In the genomic region with DNA sequence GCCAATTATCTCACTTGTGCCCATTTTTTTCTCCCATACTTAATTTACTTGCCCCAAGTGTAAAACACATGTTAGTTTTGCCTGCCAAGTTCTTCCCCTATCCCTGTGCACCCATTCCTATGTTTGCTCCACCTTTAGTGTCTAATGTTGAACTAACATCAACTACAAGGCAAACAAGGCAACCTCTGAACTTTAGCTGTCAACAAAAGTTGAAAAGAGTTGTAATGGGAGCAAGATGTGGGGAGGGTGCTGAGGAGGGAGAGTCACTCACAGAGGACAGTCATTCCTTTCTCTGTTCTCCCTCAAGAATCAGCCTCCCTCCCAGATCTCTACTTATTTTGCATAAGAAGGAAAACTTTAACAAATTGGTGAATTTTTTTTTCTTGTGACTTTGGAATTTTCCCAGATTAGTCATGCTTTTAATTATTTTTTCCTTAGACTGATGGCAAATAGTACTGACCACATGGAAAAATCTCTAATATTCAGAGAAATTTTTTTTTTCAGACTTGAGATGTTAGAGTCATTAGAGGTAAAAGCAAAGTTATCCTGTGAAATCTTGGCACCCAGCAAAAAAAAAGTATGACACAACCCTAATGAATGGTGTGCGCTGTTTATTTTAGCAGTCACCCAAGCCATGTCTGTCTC, we compare ENCODE assay signal across 25 mouse cellular contexts.
DNase-seq lines count a peak whose midpoint lies in the region; ATAC-seq and TF ChIP-seq lines count a peak whose summit lies in the region.
"Had no signal": no experiment of that assay in that cellular context is flagged by ENCODE, and none has a peak within 500 bp of the region (broad histone marks: within the 10 kb centered on the region; RNA-seq: fewer than 3 reads in every experiment).

No protein-coding gene starts in this region.

- WGBS in limb, embryonic 11.5 days = 91% methylated on average over 1 of the region's 1 CpGs
- WGBS in limb, embryonic 10.5 days = 96% methylated on average over 1 of the region's 1 CpGs
- 94% methylated on average over 1 of the region's 1 CpGs for WGBS in lung, adult 2 months

- H3K9ac ChIP-seq in limb, embryonic 11.5 days (ENCODE audit: low read length) = no peak overlapping the region
- H3K9ac ChIP-seq: embryonic facial prominence, embryonic 13.5 days; hindbrain, embryonic 13.5 days; limb, embryonic 12.5 days; liver, embryonic 12.5 days; midbrain, embryonic 13.5 days had no signal

- no peak for TF ChIP-seq POLR2A in lung, adult 2 months (IDR thresholded peaks at IDR 0.05; ENCODE audit: borderline replicate concordance, extremely low read depth, low read depth, low read length)

- peak; percentile 29 for DNase-seq in limb, embryonic 11.5 days (ENCODE audit: low spot score)
- no peak for DNase-seq in limb, embryonic 10.5 days (ENCODE audit: low spot score)
- DNase-seq in embryo, embryonic 10.5 days (ENCODE audit: low spot score) = peak; percentile 52
- peak; percentile 52 for DNase-seq in fibroblast of lung, adult 2 months (ENCODE audit: low read depth)
- no peak for DNase-seq in ovary, adult 18-20 months (ENCODE audit: low spot score)
- no peak for DNase-seq in lung, adult 2 months
- no peak for DNase-seq in left cerebral cortex, adult 2 months (ENCODE audit: extremely low spot score in 1 of 2, low spot score in 2 of 2)
- DNase-seq: adrenal gland, postnatal 25 days; cerebellum, adult 8-10 months; cerebellum, postnatal 36 days; gastrocnemius, postnatal 14 days; heart, adult 18-20 months; kidney, adult 2 months; kidney, postnatal 14 days; layer of hippocampus, postnatal 36 days; lung, adult 18-20 months; lung, postnatal 14 days; right cerebral cortex, postnatal 25 days had no signal

- H3K27ac ChIP-seq in limb, embryonic 11.5 days (replicated peaks; ENCODE audit: low read depth, low read length) = no peak overlapping the region
- H3K27ac ChIP-seq in limb, embryonic 10.5 days = no peak overlapping the region
- no peak overlapping the region for H3K27ac ChIP-seq in left cerebral cortex, adult 2 months
- H3K27ac ChIP-seq: embryonic facial prominence, embryonic 13.5 days; hindbrain, embryonic 13.5 days; layer of hippocampus, adult 2 months; limb, embryonic 12.5 days; liver, embryonic 12.5 days; midbrain, embryonic 13.5 days had no signal

- H3K4me1 ChIP-seq in limb, embryonic 11.5 days (ENCODE audit: control insufficient read depth, insufficient read depth, low read length) = no peaks in the 10 kb centered on the region
- H3K4me1 ChIP-seq in limb, embryonic 10.5 days = peaks cover 4% of the 10 kb centered on the region; the same call in 1 of the 2 replicates
- H3K4me1 ChIP-seq in lung, adult 2 months (ENCODE audit: control insufficient read depth, insufficient read depth, low read length) = no peaks in the 10 kb centered on the region
- H3K4me1 ChIP-seq: embryonic facial prominence, embryonic 13.5 days; hindbrain, embryonic 13.5 days; limb, embryonic 12.5 days; liver, embryonic 12.5 days; midbrain, embryonic 13.5 days had no signal

- no peak overlapping the region for H3K4me2 ChIP-seq in limb, embryonic 11.5 days (ENCODE audit: low read depth, severe bottlenecking)
- H3K4me2 ChIP-seq: embryonic facial prominence, embryonic 13.5 days; hindbrain, embryonic 13.5 days; limb, embryonic 12.5 days; liver, embryonic 12.5 days; midbrain, embryonic 13.5 days had no signal

- intact Hi-C loops in left cerebral cortex, adult 2 months (cut with DNase I) = no loop called here

- H3K27me3 ChIP-seq in limb, embryonic 11.5 days (ENCODE audit: control insufficient read depth, insufficient read depth, low read length) = no peaks in the 10 kb centered on the region
- H3K27me3 ChIP-seq in limb, embryonic 10.5 days (ENCODE audit: low read depth, poor library complexity, severe bottlenecking) = no peaks in the 10 kb centered on the region
- H3K27me3 ChIP-seq: embryonic facial prominence, embryonic 13.5 days; hindbrain, embryonic 13.5 days; limb, embryonic 12.5 days; liver, embryonic 12.5 days; midbrain, embryonic 13.5 days had no signal

- H3K36me3 ChIP-seq in limb, embryonic 11.5 days (ENCODE audit: control insufficient read depth, insufficient read depth, low read length) = no peaks in the 10 kb centered on the region
- H3K36me3 ChIP-seq in limb, embryonic 10.5 days = no peaks in the 10 kb centered on the region
- H3K36me3 ChIP-seq: embryonic facial prominence, embryonic 13.5 days; hindbrain, embryonic 13.5 days; limb, embryonic 12.5 days; liver, embryonic 12.5 days; midbrain, embryonic 13.5 days had no signal

- no peak overlapping the region for H3K4me3 ChIP-seq in limb, embryonic 11.5 days (ENCODE audit: low read depth, low read length)
- H3K4me3 ChIP-seq in limb, embryonic 10.5 days = no peak overlapping the region
- H3K4me3 ChIP-seq in lung, adult 2 months (replicated peaks; ENCODE audit: extremely low read depth, low read depth, low read length) = no peak overlapping the region
- no peak overlapping the region for H3K4me3 ChIP-seq in left cerebral cortex, adult 2 months
- H3K4me3 ChIP-seq: embryonic facial prominence, embryonic 13.5 days; hindbrain, embryonic 13.5 days; layer of hippocampus, adult 2 months; limb, embryonic 12.5 days; liver, embryonic 12.5 days; midbrain, embryonic 13.5 days had no signal

- no peak for TF ChIP-seq CTCF in lung, adult 2 months (IDR thresholded peaks at IDR 0.05; ENCODE audit: insufficient read depth, low read length)
- TF ChIP-seq CTCF in left cerebral cortex, adult 2 months (IDR thresholded peaks at IDR 0.05) = no peak

- H3K9me3 ChIP-seq in limb, embryonic 11.5 days (ENCODE audit: control insufficient read depth, low read length) = no peaks in the 10 kb centered on the region
- no peaks in the 10 kb centered on the region for H3K9me3 ChIP-seq in limb, embryonic 10.5 days (replicated peaks)
- H3K9me3 ChIP-seq: embryonic facial prominence, embryonic 13.5 days; hindbrain, embryonic 13.5 days; limb, embryonic 12.5 days; liver, embryonic 12.5 days; midbrain, embryonic 13.5 days had no signal

- no peak for ATAC-seq in limb, embryonic 11.5 days (ENCODE audit: insufficient number of reproducible peaks, low FRiP score, low TSS enrichment, low read depth)
- ATAC-seq: forebrain, embryonic 14.5 days; liver, embryonic 12.5 days; midbrain, embryonic 13.5 days had no signal

Comparison
In these comparisons a context has a peak if more than half of its experiments do, and no peak if none do; other contexts are left out.
1. DNase-seq: peak in limb, embryonic 11.5 days (single experiment), embryo, embryonic 10.5 days (single experiment) and fibroblast of lung, adult 2 months (single experiment); none in limb, embryonic 10.5 days (single experiment), ovary, adult 18-20 months (single experiment), lung, adult 2 months (single experiment) and left cerebral cortex, adult 2 months (0 of 2).